Mouse (Mus musculus) embryonic facial prominence, embryonic 15.5 days (tissue): ENCODE results near the gene Cd200r4. TPM values are rescaled to one million over a fixed set of nuclear protein-coding genes. Genes with fewer than 3 reads are reported as not detected.

Experiments
- ATAC-seq: fragments of 200-750 bp; cut with Nextera tagmentation; 2 replicates; pipeline ENCODE4 v1.8.0; 2017; ENCODE audit warnings: low read depth, moderate TSS enrichment; ENCODE audit not compliant: insufficient number of reproducible peaks, low FRiP score, low TSS enrichment
- H3K27ac ChIP-seq: fragments of 300-500 bp; sonication (generic); replicated peaks from 2 replicates; pipeline ENCODE4 v1.5.1; 2015; ENCODE audit warnings: mild to moderate bottlenecking, inconsistent platforms
- H3K27me3 ChIP-seq: fragments of 300-500 bp; sonication (generic); 2 replicates; pipeline ENCODE4 v1.6.1; 2015; ENCODE audit warnings: inconsistent platforms
- H3K36me3 ChIP-seq: fragments of 300-500 bp; sonication (generic); 2 replicates; pipeline ENCODE4 v1.6.1; 2015; ENCODE audit warnings: mild to moderate bottlenecking, inconsistent platforms
- H3K4me1 ChIP-seq: fragments of 300-500 bp; sonication (generic); 2 replicates; pipeline ENCODE4 v1.6.1; 2015; ENCODE audit warnings: inconsistent platforms
- H3K4me2 ChIP-seq: fragments of 300-500 bp; sonication (generic); replicated peaks from 2 replicates; pipeline ENCODE4 v1.6.1; 2015; ENCODE audit warnings: mild to moderate bottlenecking, inconsistent platforms
- H3K4me3 ChIP-seq: fragments of 300-500 bp; sonication (generic); replicated peaks from 2 replicates; pipeline ENCODE4 v1.5.1; 2015; ENCODE audit warnings: mild to moderate bottlenecking, inconsistent platforms
- H3K9ac ChIP-seq: fragments of 300-500 bp; sonication (generic); 2 replicates; pipeline ENCODE4 v1.6.1; 2015; ENCODE audit warnings: inconsistent platforms
- H3K9me3 ChIP-seq: fragments of 300-500 bp; sonication (generic); replicated peaks from 2 replicates; pipeline ENCODE4 v1.6.1; 2016; ENCODE audit warnings: inconsistent platforms
- WGBS: fragments of 180-500 bp; shearing (Covaris S2); methylation state at CpG from one replicate; pipeline ENCODE4 v1.1.7; 2015; 5-methylcytosine and 5-hydroxymethylcytosine counted together
- polyA plus RNA-seq: library from polyadenylated mRNA; unstranded; fragments of >200 nt; fragmentation: Nextera tagmentation; extraction: Ambion mirVana; gene quantifications from 2 replicates; pipeline ENCODE4 v1.2.1, GENCODE M21; 2015

The Cd200r4 gene
- polyA plus RNA-seq = 0.63 and 1.2 TPM in 2 replicates

- H3K9ac ChIP-seq = no peak within 1 kb of the TSS
- H3K9me3 ChIP-seq = no peaks in the 10 kb centered on the region
- no peak within 1 kb of the TSS for H3K4me3 ChIP-seq
- H3K27ac ChIP-seq = no peak within 1 kb of the TSS
- H3K36me3 ChIP-seq = no peaks in the 10 kb centered on the region
- H3K4me1 ChIP-seq = no peaks in the 10 kb centered on the region
- 87% methylated on average over 3 of the region's 3 CpGs for whole genome bisulfite sequencing
- no peak for ATAC-seq
- no peaks in the 10 kb centered on the region for H3K27me3 ChIP-seq
- no peak within 1 kb of the TSS for H3K4me2 ChIP-seq
Measured at GRCm38 (mm10) chr16:44811544-44811943, at the start of gene Cd200r4. Gene Cd200r4 (plus strand): TSS chr16:44811733.

- Histone ChIP-seq H3K27ac (no peak overlapping the region), H3K4me1 (no peaks in the 10 kb centered on the region), H3K9ac (no peak overlapping the region), H3K36me3 (no peaks in the 10 kb centered on the region), H3K27me3 (no peaks in the 10 kb centered on the region), H3K9me3 (no peaks in the 10 kb centered on the region), H3K4me2 (no peak overlapping the region), H3K4me3 (no peak overlapping the region)
- no peak for ATAC-seq
- 63% methylated on average over 1 of the region's 1 CpGs for WGBS
Measured at GRCm38 (mm10) chr16:44761811-44762210, 49.7 kb upstream of the Cd200r4 start.

GRCm38 (mm10) chr16:44765555-44766319 is 45.8 kb upstream of the Cd200r4 start, which contains the start of gene Cd200r1:
Gene Cd200r1 (plus strand): TSS chr16:44765736.
- no peak within 1 kb of the TSS for H3K27ac ChIP-seq
- WGBS = 77% methylated on average over 22 of the region's 22 CpGs
- H3K9me3 ChIP-seq = no peaks in the 10 kb centered on the region
- H3K27me3 ChIP-seq = no peaks in the 10 kb centered on the region
- no peaks in the 10 kb centered on the region for H3K36me3 ChIP-seq
- no peak within 1 kb of the TSS for H3K9ac ChIP-seq
- ATAC-seq = no peak
- no peak within 1 kb of the TSS for H3K4me2 ChIP-seq
- H3K4me1 ChIP-seq = no peaks in the 10 kb centered on the region
- no peak within 1 kb of the TSS for H3K4me3 ChIP-seq

GRCm38 (mm10) chr16:44766320-44766892 is 45.1 kb upstream of the Cd200r4 start:
- Histone ChIP-seq H3K9me3 (no peaks in the 10 kb centered on the region), H3K27ac (no peak overlapping the region), H3K4me2 (no peak overlapping the region), H3K36me3 (no peaks in the 10 kb centered on the region), H3K27me3 (no peaks in the 10 kb centered on the region), H3K4me3 (no peak overlapping the region), H3K4me1 (no peaks in the 10 kb centered on the region), H3K9ac (no peak overlapping the region)
- no peak for ATAC-seq
- 82% methylated on average over 9 of the region's 9 CpGs for WGBS

- H3K27ac ChIP-seq = no peak overlapping the region
- no peak overlapping the region for H3K4me2 ChIP-seq
- no peaks in the 10 kb centered on the region for H3K27me3 ChIP-seq
- H3K9ac ChIP-seq = no peak overlapping the region
- H3K4me3 ChIP-seq = no peak overlapping the region
- no peak for ATAC-seq
- no peaks in the 10 kb centered on the region for H3K36me3 ChIP-seq
- H3K9me3 ChIP-seq = no peaks in the 10 kb centered on the region
- H3K4me1 ChIP-seq = no peaks in the 10 kb centered on the region
- 78% methylated on average over 7 of the region's 7 CpGs for WGBS
Measured at GRCm38 (mm10) chr16:44767506-44767905, 44.0 kb upstream of the Cd200r4 start.

GRCm38 (mm10) chr16:44767967-44768366 is 43.6 kb upstream of the Cd200r4 start:
- H3K27me3 ChIP-seq = no peaks in the 10 kb centered on the region
- no peaks in the 10 kb centered on the region for H3K9me3 ChIP-seq
- H3K4me1 ChIP-seq = no peaks in the 10 kb centered on the region
- no peak for ATAC-seq
- H3K9ac ChIP-seq = no peak overlapping the region
- no peak overlapping the region for H3K4me3 ChIP-seq
- 45% methylated on average over 2 of the region's 2 CpGs for WGBS
- H3K36me3 ChIP-seq = no peaks in the 10 kb centered on the region
- no peak overlapping the region for H3K4me2 ChIP-seq
- no peak overlapping the region for H3K27ac ChIP-seq

GRCm38 (mm10) chr16:44772577-44772976 is 39.0 kb upstream of the Cd200r4 start:
- ATAC-seq = no peak
- WGBS = 72% methylated on average over 6 of the region's 6 CpGs
- H3K27me3 ChIP-seq = no peaks in the 10 kb centered on the region
- H3K4me1 ChIP-seq = no peaks in the 10 kb centered on the region
- no peaks in the 10 kb centered on the region for H3K36me3 ChIP-seq
- no peak overlapping the region for H3K27ac ChIP-seq
- H3K4me2 ChIP-seq = no peak overlapping the region
- no peak overlapping the region for H3K4me3 ChIP-seq
- H3K9me3 ChIP-seq = no peaks in the 10 kb centered on the region
- H3K9ac ChIP-seq = no peak overlapping the region

GRCm38 (mm10) chr16:44773673-44774072 is 37.9 kb upstream of the Cd200r4 start:
- no peaks in the 10 kb centered on the region for H3K36me3 ChIP-seq
- no peak for ATAC-seq
- H3K4me3 ChIP-seq = no peak overlapping the region
- H3K27me3 ChIP-seq = no peaks in the 10 kb centered on the region
- H3K4me1 ChIP-seq = no peaks in the 10 kb centered on the region
- no peak overlapping the region for H3K27ac ChIP-seq
- H3K9me3 ChIP-seq = no peaks in the 10 kb centered on the region
- no peak overlapping the region for H3K4me2 ChIP-seq
- WGBS = 84% methylated on average over 3 of the region's 3 CpGs
- H3K9ac ChIP-seq = no peak overlapping the region

GRCm38 (mm10) chr16:44774201-44774600 is 37.3 kb upstream of the Cd200r4 start:
- WGBS = 90% methylated on average over 6 of the region's 6 CpGs
- H3K9me3 ChIP-seq = no peaks in the 10 kb centered on the region
- no peaks in the 10 kb centered on the region for H3K4me1 ChIP-seq
- ATAC-seq = no peak
- no peak overlapping the region for H3K9ac ChIP-seq
- H3K4me2 ChIP-seq = no peak overlapping the region
- no peaks in the 10 kb centered on the region for H3K36me3 ChIP-seq
- H3K27me3 ChIP-seq = no peaks in the 10 kb centered on the region
- no peak overlapping the region for H3K27ac ChIP-seq
- H3K4me3 ChIP-seq = no peak overlapping the region

- no peak overlapping the region for H3K4me2 ChIP-seq
- 72% methylated on average over 17 of the region's 17 CpGs for WGBS
Measured at GRCm38 (mm10) chr16:44778538-44779147, 32.9 kb upstream of the Cd200r4 start.

GRCm38 (mm10) chr16:44779494-44779893 is 32.0 kb upstream of the Cd200r4 start:
- WGBS = 84% methylated on average over 5 of the region's 5 CpGs
- Histone ChIP-seq H3K27ac (no peak overlapping the region), H3K27me3 (no peaks in the 10 kb centered on the region)

More at GRCm38 (mm10) chr16:44778538-44779147, 32.9 kb upstream of the Cd200r4 start:
- Histone ChIP-seq H3K4me3 (no peak overlapping the region), H3K27ac (no peak overlapping the region), H3K27me3 (no peaks in the 10 kb centered on the region), H3K4me1 (no peaks in the 10 kb centered on the region), H3K9me3 (no peaks in the 10 kb centered on the region), H3K36me3 (no peaks in the 10 kb centered on the region), H3K9ac (no peak overlapping the region)
- no peak for ATAC-seq

More at GRCm38 (mm10) chr16:44779494-44779893, 32.0 kb upstream of the Cd200r4 start:
- no peaks in the 10 kb centered on the region for H3K4me1 ChIP-seq
- no peak for ATAC-seq
- no peak overlapping the region for H3K4me2 ChIP-seq
- H3K9ac ChIP-seq = no peak overlapping the region
- H3K36me3 ChIP-seq = no peaks in the 10 kb centered on the region
- no peak overlapping the region for H3K4me3 ChIP-seq
- no peaks in the 10 kb centered on the region for H3K9me3 ChIP-seq
